Mouse (Mus musculus): ENCODE data around the gene Zfp697.
"Not testable (repeated sequence)": the region's sequence is repeated elsewhere in the genome, so short reads cannot be mapped to it uniquely, and the experiment has no call there.

- TF ChIP-seq CTCF, EP300 (IDR thresholded peaks at IDR 0.05): not testable (repeated sequence)
Observed at GRCm38 (mm10) chr3:98522779-98523178, 140.5 kb downstream of the Zfp697 start.
